28 mouse cellular contexts compared by ENCODE assay signal in the genomic region with DNA sequence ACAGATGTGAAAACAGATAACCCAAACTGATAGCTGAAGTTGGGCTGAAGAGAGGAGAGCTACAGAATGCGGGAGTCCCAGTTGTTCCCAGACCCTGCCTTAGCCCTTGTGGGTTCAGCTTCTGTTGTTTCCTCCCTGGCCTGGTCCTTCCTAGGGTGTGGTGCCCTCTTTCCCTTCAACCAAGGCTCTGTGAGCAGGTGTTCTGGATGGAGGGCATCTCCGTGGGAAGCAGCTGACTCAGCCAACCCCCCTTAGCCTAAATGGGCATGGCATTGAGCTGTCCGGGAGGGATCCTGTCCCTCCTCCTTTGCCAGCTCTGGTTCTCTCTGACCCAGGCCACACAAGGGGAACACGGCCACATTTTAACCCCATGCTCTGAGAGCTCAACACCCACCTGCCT. TPM values are rescaled to one million over a fixed set of nuclear protein-coding genes. Genes with fewer than 3 reads are reported as not detected.
A peak's percentile ranks its signal among the peaks of the same experiment; 100 is the strongest.
DNase-seq lines count a peak whose midpoint lies in the region; ATAC-seq and TF ChIP-seq lines count a peak whose summit lies in the region.
"Had no signal": no experiment of that assay in that cellular context is flagged by ENCODE, and none has a peak within 500 bp of the region (broad histone marks: within the 10 kb centered on the region; RNA-seq: fewer than 3 reads in every experiment).

No protein-coding gene starts in this region.

- no peak for ATAC-seq in liver, embryonic 11.5 days (replicated peaks; ENCODE audit: low FRiP score)
- ATAC-seq: activated CD4-positive, CD25-positive, alpha-beta regulatory T cell, adult 4 months; forebrain, embryonic 14.5 days; forebrain, postnatal 0 days had no signal

- no peak for TF ChIP-seq CTCF in liver, adult 2 months (IDR thresholded peaks at IDR 0.05; ENCODE audit: low read depth, low read length)
- TF ChIP-seq CTCF in lung, adult 2 months (IDR thresholded peaks at IDR 0.05; ENCODE audit: insufficient read depth, low read length) = no peak
- no peak for TF ChIP-seq CTCF in bone marrow, adult 2 months (IDR thresholded peaks at IDR 0.05; ENCODE audit: control insufficient read depth, insufficient read depth, low read length)

- H3K4me1 ChIP-seq in liver, adult 2 months (ENCODE audit: control insufficient read depth, insufficient read depth, low read length) = peaks cover 13% of the 10 kb centered on the region
- no peaks in the 10 kb centered on the region for H3K4me1 ChIP-seq in liver, embryonic 11.5 days (replicated peaks; ENCODE audit: control insufficient read depth, insufficient read depth, low read length)
- no peaks in the 10 kb centered on the region for H3K4me1 ChIP-seq in lung, adult 2 months (ENCODE audit: control insufficient read depth, insufficient read depth, low read length)
- H3K4me1 ChIP-seq in bone marrow, adult 2 months (ENCODE audit: control insufficient read depth, insufficient read depth, low read length) = peaks cover 2% of the 10 kb centered on the region; the same call in 1 of the 2 replicates
- H3K4me1 ChIP-seq: embryonic facial prominence, embryonic 12.5 days; embryonic facial prominence, embryonic 15.5 days; hindbrain, embryonic 10.5 days; hindbrain, embryonic 13.5 days had no signal

- H3K4me3 ChIP-seq in liver, adult 2 months (ENCODE audit: insufficient read depth, low read depth, low read length) = peak overlapping the region; percentile 87
- no peak overlapping the region for H3K4me3 ChIP-seq in liver, embryonic 11.5 days (ENCODE audit: low read depth, low read length)
- H3K4me3 ChIP-seq in lung, adult 2 months (replicated peaks; ENCODE audit: extremely low read depth, low read depth, low read length) = peak overlapping the region; percentile 33
- H3K4me3 ChIP-seq in bone marrow, adult 2 months (replicated peaks; ENCODE audit: control insufficient read depth, low read depth, low read length) = peak overlapping the region; percentile 67
- no peak overlapping the region for H3K4me3 ChIP-seq in myocyte
- H3K4me3 ChIP-seq: embryonic facial prominence, embryonic 12.5 days; embryonic facial prominence, embryonic 15.5 days; gastrocnemius, adult 2 months; hindbrain, embryonic 10.5 days; hindbrain, embryonic 13.5 days had no signal

- peaks cover 24% of the 10 kb centered on the region; the same call in 1 of the 2 replicates for H3K36me3 ChIP-seq in liver, adult 2 months (ENCODE audit: control insufficient read depth, insufficient read depth, low read length)
- H3K36me3 ChIP-seq in liver, embryonic 11.5 days (ENCODE audit: control insufficient read depth, insufficient read depth, low read length) = no peaks in the 10 kb centered on the region
- H3K36me3 ChIP-seq in myocyte (ENCODE audit: control insufficient read depth, insufficient read depth) = no peaks in the 10 kb centered on the region
- H3K36me3 ChIP-seq: embryonic facial prominence, embryonic 15.5 days had no signal

- no peak for TF ChIP-seq POLR2A in liver, adult 2 months (IDR thresholded peaks at IDR 0.05; ENCODE audit: extremely low read depth, insufficient read depth, low read length)
- TF ChIP-seq POLR2A in lung, adult 2 months (IDR thresholded peaks at IDR 0.05; ENCODE audit: borderline replicate concordance, extremely low read depth, low read depth, low read length) = no peak
- TF ChIP-seq POLR2A in bone marrow, adult 2 months (IDR thresholded peaks at IDR 0.05; ENCODE audit: borderline replicate concordance, control insufficient read depth, low read depth, low read length) = no peak
- TF ChIP-seq POLR2A in myocyte (IDR thresholded peaks at IDR 0.05; ENCODE audit: insufficient read length, low read depth) = no peak

- peaks cover 9% of the 10 kb centered on the region; the same call in 1 of the 2 replicates for H3K79me2 ChIP-seq in liver, adult 2 months (ENCODE audit: control insufficient read depth, insufficient read depth, low read length)
- H3K79me2 ChIP-seq in myocyte (ENCODE audit: control insufficient read depth, insufficient read depth) = no peaks in the 10 kb centered on the region

- 25% methylated on average over 4 of the region's 4 CpGs for WGBS in liver, adult 2 months
- WGBS in liver, embryonic 11.5 days = 75% methylated on average over 4 of the region's 4 CpGs
- 57% methylated on average over 4 of the region's 4 CpGs for WGBS in lung, adult 2 months
- WGBS in bone marrow, adult 2 months = 58% methylated on average over 4 of the region's 4 CpGs

- H3K9ac ChIP-seq in liver, adult 2 months (ENCODE audit: low read depth, low read length) = peak overlapping the region; percentile 92
- H3K9ac ChIP-seq in liver, embryonic 11.5 days (ENCODE audit: low read depth, low read length) = no peak overlapping the region
- H3K9ac ChIP-seq: embryonic facial prominence, embryonic 12.5 days; embryonic facial prominence, embryonic 15.5 days; forebrain, postnatal 0 days; hindbrain, embryonic 13.5 days had no signal

- no peaks in the 10 kb centered on the region for H3K9me3 ChIP-seq in liver, embryonic 11.5 days (ENCODE audit: control insufficient read depth, low read length)
- H3K9me3 ChIP-seq: embryonic facial prominence, embryonic 12.5 days; embryonic facial prominence, embryonic 15.5 days; hindbrain, embryonic 10.5 days; hindbrain, embryonic 13.5 days had no signal

- H3K4me2 ChIP-seq in liver, embryonic 11.5 days = no peak overlapping the region
- no peak overlapping the region for H3K4me2 ChIP-seq in myocyte (ENCODE audit: low read depth)
- H3K4me2 ChIP-seq: embryonic facial prominence, embryonic 12.5 days; embryonic facial prominence, embryonic 15.5 days; heart, embryonic 11.5 days; hindbrain, embryonic 13.5 days had no signal

- no peak overlapping the region for H3ac ChIP-seq in myocyte (ENCODE audit: control insufficient read depth, insufficient read length)

- peak; percentile 33 for DNase-seq in liver, adult 2 months (ENCODE audit: extremely low read depth, low read depth, low spot score)
- no peak for DNase-seq in liver, embryonic 11.5 days (ENCODE audit: low spot score)
- DNase-seq in lung, adult 2 months = no peak
- no peak for DNase-seq in lung, postnatal 36 days
- no peak for DNase-seq in heart, postnatal 25 days (ENCODE audit: low spot score)
- DNase-seq: adrenal gland, adult 8-10 months; adrenal gland, postnatal 25 days; cerebellum, adult 11 months; cerebellum, adult 2 months; cerebellum, adult 9-11 months; cerebellum, postnatal 25 days; forebrain, postnatal 0 days; gastrocnemius, adult 2 months; gastrocnemius, postnatal 14 days; heart, adult 11 months; heart, postnatal 36 days had no signal

- intact Hi-C loops in heart, postnatal 25 days (cut with DNase I) = no loop called here

- H3K27ac ChIP-seq in liver, adult 2 months (replicated peaks; ENCODE audit: insufficient read depth, low read depth, low read length) = peak overlapping the region; percentile 79
- no peak overlapping the region for H3K27ac ChIP-seq in liver, embryonic 11.5 days (ENCODE audit: low read depth, low read length)
- peak overlapping the region; percentile 74 for H3K27ac ChIP-seq in bone marrow, adult 2 months (ENCODE audit: control insufficient read depth, insufficient read depth, low read depth, low read length, poor library complexity)
- H3K27ac ChIP-seq: embryonic facial prominence, embryonic 12.5 days; embryonic facial prominence, embryonic 15.5 days; gastrocnemius, adult 2 months; hindbrain, embryonic 10.5 days; hindbrain, embryonic 13.5 days had no signal

- no peaks in the 10 kb centered on the region for H3K27me3 ChIP-seq in liver, adult 2 months (ENCODE audit: control insufficient read depth, insufficient read depth, low read length)
- H3K27me3 ChIP-seq in liver, embryonic 11.5 days (replicated peaks; ENCODE audit: control insufficient read depth, insufficient read depth, low read length) = no peaks in the 10 kb centered on the region
- no peaks in the 10 kb centered on the region for H3K27me3 ChIP-seq in myocyte (ENCODE audit: control insufficient read depth, insufficient read depth, insufficient read length)
- H3K27me3 ChIP-seq: embryonic facial prominence, embryonic 12.5 days; embryonic facial prominence, embryonic 15.5 days; hindbrain, embryonic 13.5 days had no signal

RNA-seq across cellular contexts. Expression of gene Hp, which starts 2.7 kb away (rescaled TPM):
- total RNA-seq in liver, adult 2 months (2014; rRNA removed) = 2,096 and 2,327 TPM in 2 replicates
- 2,417 and 2,600 TPM in 2 replicates for polyA plus RNA-seq in liver, adult 2 months (2012; rRNA removed)
- 11.5 and 11.7 TPM in 2 replicates for polyA plus RNA-seq in liver, embryonic 11.5 days (2014; fragmentation: Nextera tagmentation; extraction: Ambion mirVana)
- polyA plus RNA-seq in lung, adult 2 months (2012; rRNA removed) = 1,054 and 1,299 TPM in 2 replicates
- 219 and 732 TPM in 2 replicates for polyA plus RNA-seq in bone marrow, adult 2 months (2011; ENCODE audit: insufficient read depth, insufficient read length, low replicate concordance, missing spikeins)
- polyA plus RNA-seq in myocyte (2012; fragmentation: generic; extraction: Trizol) = not detected
- total RNA-seq in heart, postnatal 25 days (2021) = 1 to 10 TPM; 3.8 to 9.2 TPM
- total RNA-seq: ES-E14 had no signal
- polyA plus RNA-seq: activated CD4-positive, CD25-positive, alpha-beta regulatory T cell, adult 4 months had no signal

RNA-seq across cellular contexts. Expression of gene Txnl4b, which starts 10.6 kb away (rescaled TPM):
- 9.7 and 9.9 TPM in 2 replicates for total RNA-seq in liver, adult 2 months (2014; rRNA removed)
- polyA plus RNA-seq in liver, adult 2 months (2012; rRNA removed) = 5.3 and 6.6 TPM in 2 replicates
- 21.4 and 23.6 TPM in 2 replicates for polyA plus RNA-seq in liver, embryonic 11.5 days (2014; fragmentation: Nextera tagmentation; extraction: Ambion mirVana)
- polyA plus RNA-seq in lung, adult 2 months (2012; rRNA removed) = 3.4 and 5.8 TPM in 2 replicates
- 7.0 and 16.2 TPM in 2 replicates for polyA plus RNA-seq in bone marrow, adult 2 months (2011; ENCODE audit: insufficient read depth, insufficient read length, low replicate concordance, missing spikeins)
- 6.9 TPM for polyA plus RNA-seq in myocyte (2012; fragmentation: generic; extraction: Trizol)
- total RNA-seq in heart, postnatal 25 days (2021) = 1 to 10 TPM; 4.1 to 4.9 TPM

RNA-seq across cellular contexts. Expression of gene Dhx38, which starts 10.7 kb away (rescaled TPM):
- 6.9 and 8.7 TPM in 2 replicates for total RNA-seq in liver, adult 2 months (2014; rRNA removed)
- 8.3 and 10.2 TPM in 2 replicates for polyA plus RNA-seq in liver, adult 2 months (2012; rRNA removed)
- polyA plus RNA-seq in liver, embryonic 11.5 days (2014; fragmentation: Nextera tagmentation; extraction: Ambion mirVana) = 25.1 and 29.0 TPM in 2 replicates
- 19.6 and 23.9 TPM in 2 replicates for polyA plus RNA-seq in lung, adult 2 months (2012; rRNA removed)
- polyA plus RNA-seq in bone marrow, adult 2 months (2011; ENCODE audit: insufficient read depth, insufficient read length, low replicate concordance, missing spikeins) = 13.6 and 27.3 TPM in 2 replicates
- 19.3 TPM for polyA plus RNA-seq in myocyte (2012; fragmentation: generic; extraction: Trizol)
- 10 to 100 TPM; 11.6 to 12.5 TPM for total RNA-seq in heart, postnatal 25 days (2021)

RNA-seq across cellular contexts. Expression of gene Dhodh, which starts 32.2 kb away (rescaled TPM):
- 7.5 and 10.9 TPM in 2 replicates for total RNA-seq in liver, adult 2 months (2014; rRNA removed)
- 12.0 and 14.0 TPM in 2 replicates for polyA plus RNA-seq in liver, adult 2 months (2012; rRNA removed)
- polyA plus RNA-seq in liver, embryonic 11.5 days (2014; fragmentation: Nextera tagmentation; extraction: Ambion mirVana) = 58.3 and 64.8 TPM in 2 replicates
- 20.9 and 23.7 TPM in 2 replicates for polyA plus RNA-seq in lung, adult 2 months (2012; rRNA removed)
- 5.0 and 12.8 TPM in 2 replicates for polyA plus RNA-seq in bone marrow, adult 2 months (2011; ENCODE audit: insufficient read depth, insufficient read length, low replicate concordance, missing spikeins)
- 16.7 TPM for polyA plus RNA-seq in myocyte (2012; fragmentation: generic; extraction: Trizol)
- 10 to 100 TPM; 17.7 to 19.6 TPM for total RNA-seq in heart, postnatal 25 days (2021)

RNA-seq across cellular contexts. Expression of gene Pkd1l3, which starts 38.0 kb away (rescaled TPM):
- total RNA-seq in liver, adult 2 months (2014; rRNA removed) = 0.07 TPM in 1 of 2 replicates, not detected in the other
- polyA plus RNA-seq in liver, adult 2 months (2012; rRNA removed) = not detected in 2 replicates
- 2.7 and 3.4 TPM in 2 replicates for polyA plus RNA-seq in liver, embryonic 11.5 days (2014; fragmentation: Nextera tagmentation; extraction: Ambion mirVana)
- 0.05 and 0.08 TPM in 2 replicates for polyA plus RNA-seq in lung, adult 2 months (2012; rRNA removed)
- 3.9 and 8.3 TPM in 2 replicates for polyA plus RNA-seq in bone marrow, adult 2 months (2011; ENCODE audit: insufficient read depth, insufficient read length, low replicate concordance, missing spikeins)
- 0.14 TPM for polyA plus RNA-seq in myocyte (2012; fragmentation: generic; extraction: Trizol)
- total RNA-seq in heart, postnatal 25 days (2021) = not detected
- total RNA-seq: gastrocnemius, postnatal 4 days; heart, postnatal 36 days had no signal
- polyA plus RNA-seq: forebrain, embryonic 14.5 days; heart, embryonic 14.5 days had no signal

Comparison
In these comparisons a context has a peak if more than half of its experiments do, and no peak if none do; other contexts are left out.
1. H3K4me3 ChIP-seq: peak in liver, adult 2 months (single experiment), lung, adult 2 months (single experiment) and bone marrow, adult 2 months (single experiment); none in liver, embryonic 11.5 days (single experiment) and myocyte (single experiment).
2. RNA of gene Hp, which starts 2.7 kb away (polyA plus RNA-seq): 2,417 to 2,600 TPM in liver, adult 2 months, 1,054 to 1,299 TPM in lung, adult 2 months and 219 to 732 TPM in bone marrow, adult 2 months; 11.5 to 11.7 TPM in liver, embryonic 11.5 days and not detected in myocyte (single experiment); every median in the first group is over 10 times any median in the second.